Mouse (Mus musculus): ENCODE measurements at regions not wholly inside any gene's neighbourhood (a gene's known extent, or its start where the extent isn't known, plus 50 kb on each side); places are given as distances from the start of the nearest gene placed in this dataset.

- WGBS, result 35% methylated on average over 3 of the region's 3 CpGs
- H3K36me3 ChIP-seq (ENCODE audit: control insufficient read depth, insufficient read depth, low read length), result no peaks in the 10 kb centered on the region
- peak; percentile 84 for DNase-seq
- H3K27ac ChIP-seq (ENCODE audit: insufficient read depth, low read depth, low read length), result no peak overlapping the region
- no peaks in the 10 kb centered on the region for H3K27me3 ChIP-seq (replicated peaks; ENCODE audit: control insufficient read depth, insufficient read depth, low read length)
- no peak overlapping the region for H3K4me3 ChIP-seq (ENCODE audit: insufficient read depth, low read depth, low read length)
- TF ChIP-seq CTCF (conservative IDR thresholded peaks at IDR 0.05; ENCODE audit: insufficient read depth, insufficient read length, low read depth, low read length) (no peak), POLR2A (IDR thresholded peaks at IDR 0.05; ENCODE audit: low read depth, low read length) (no peak)
- no peaks in the 10 kb centered on the region for H3K4me1 ChIP-seq (ENCODE audit: control insufficient read depth, insufficient read depth, low read length)
These were observed 379.3 kb downstream of the Gm10295 start for GRCm38 (mm10) chr7:70972023-70972400.

- Histone ChIP-seq H3K27ac (ENCODE audit: insufficient read depth, low read depth, low read length) (no peak overlapping the region), H3K27me3 (replicated peaks; ENCODE audit: control insufficient read depth, insufficient read depth, low read length) (no peaks in the 10 kb centered on the region), H3K4me1 (ENCODE audit: control insufficient read depth, insufficient read depth, low read length) (no peaks in the 10 kb centered on the region), H3K4me3 (ENCODE audit: insufficient read depth, low read depth, low read length) (no peak overlapping the region), H3K36me3 (ENCODE audit: control insufficient read depth, insufficient read depth, low read length) (no peaks in the 10 kb centered on the region)
- TF ChIP-seq CTCF (conservative IDR thresholded peaks at IDR 0.05; ENCODE audit: insufficient read depth, insufficient read length, low read depth, low read length) (no peak), POLR2A (IDR thresholded peaks at IDR 0.05; ENCODE audit: low read depth, low read length) (no peak)
- no peak for DNase-seq
- WGBS, result 52% methylated on average over 6 of the region's 6 CpGs
These were observed 379.8 kb downstream of the Gm10295 start for GRCm38 (mm10) chr7:70971323-70972022.

GRCm38 (mm10) chr7:70952318-70952959, 398.8 kb downstream of the Gm10295 start:
- Histone ChIP-seq H3K36me3 (ENCODE audit: control insufficient read depth, insufficient read depth, low read length) (no peaks in the 10 kb centered on the region), H3K27me3 (replicated peaks; ENCODE audit: control insufficient read depth, insufficient read depth, low read length) (no peaks in the 10 kb centered on the region), H3K4me1 (ENCODE audit: control insufficient read depth, insufficient read depth, low read length) (no peaks in the 10 kb centered on the region), H3K27ac (ENCODE audit: insufficient read depth, low read depth, low read length) (no peak overlapping the region), H3K4me3 (ENCODE audit: insufficient read depth, low read depth, low read length) (no peak overlapping the region)
- 74% methylated on average over 4 of the region's 4 CpGs for WGBS
- DNase-seq, result peak; percentile 15
- no peak for TF ChIP-seq CTCF (conservative IDR thresholded peaks at IDR 0.05; ENCODE audit: insufficient read depth, insufficient read length, low read depth, low read length)
- no peak for TF ChIP-seq POLR2A (IDR thresholded peaks at IDR 0.05; ENCODE audit: low read depth, low read length)

GRCm38 (mm10) chr7:70948281-70948680, 403.0 kb downstream of the Gm10295 start:
- no peak for DNase-seq
- Histone ChIP-seq H3K27me3 (replicated peaks; ENCODE audit: control insufficient read depth, insufficient read depth, low read length) (no peaks in the 10 kb centered on the region), H3K27ac (ENCODE audit: insufficient read depth, low read depth, low read length) (no peak overlapping the region), H3K36me3 (ENCODE audit: control insufficient read depth, insufficient read depth, low read length) (no peaks in the 10 kb centered on the region), H3K4me1 (ENCODE audit: control insufficient read depth, insufficient read depth, low read length) (no peaks in the 10 kb centered on the region), H3K4me3 (ENCODE audit: insufficient read depth, low read depth, low read length) (no peak overlapping the region)
- 71% methylated on average over 5 of the region's 5 CpGs for WGBS
- no peak for TF ChIP-seq POLR2A (IDR thresholded peaks at IDR 0.05; ENCODE audit: low read depth, low read length)
- no peak for TF ChIP-seq CTCF (conservative IDR thresholded peaks at IDR 0.05; ENCODE audit: insufficient read depth, insufficient read length, low read depth, low read length)

- no peak for TF ChIP-seq POLR2A (IDR thresholded peaks at IDR 0.05; ENCODE audit: low read depth, low read length)
- no peak for TF ChIP-seq CTCF (conservative IDR thresholded peaks at IDR 0.05; ENCODE audit: insufficient read depth, insufficient read length, low read depth, low read length)
- H3K27me3 ChIP-seq (replicated peaks; ENCODE audit: control insufficient read depth, insufficient read depth, low read length), result no peaks in the 10 kb centered on the region
- no peak overlapping the region for H3K27ac ChIP-seq (ENCODE audit: insufficient read depth, low read depth, low read length)
- WGBS, result 66% methylated on average over 2 of the region's 2 CpGs
- DNase-seq, result no peak
- no peaks in the 10 kb centered on the region for H3K36me3 ChIP-seq (ENCODE audit: control insufficient read depth, insufficient read depth, low read length)
- H3K4me1 ChIP-seq (ENCODE audit: control insufficient read depth, insufficient read depth, low read length), result no peaks in the 10 kb centered on the region
- H3K4me3 ChIP-seq (ENCODE audit: insufficient read depth, low read depth, low read length), result no peak overlapping the region
These were observed 405.0 kb downstream of the Gm10295 start for GRCm38 (mm10) chr7:70946260-70946659.

GRCm38 (mm10) chr7:70930911-70931310, 420.4 kb downstream of the Gm10295 start:
- H3K27me3 ChIP-seq (replicated peaks; ENCODE audit: control insufficient read depth, insufficient read depth, low read length), result no peaks in the 10 kb centered on the region
- no peak overlapping the region for H3K27ac ChIP-seq (ENCODE audit: insufficient read depth, low read depth, low read length)
- WGBS, result 42% methylated on average over 6 of the region's 6 CpGs
- no peaks in the 10 kb centered on the region for H3K36me3 ChIP-seq (ENCODE audit: control insufficient read depth, insufficient read depth, low read length)
- peak; percentile 64 for DNase-seq
- H3K4me1 ChIP-seq (ENCODE audit: control insufficient read depth, insufficient read depth, low read length), result no peaks in the 10 kb centered on the region
- no peak for TF ChIP-seq POLR2A (IDR thresholded peaks at IDR 0.05; ENCODE audit: low read depth, low read length)
- peak; percentile 34; the same call in 1 of the 2 replicates for TF ChIP-seq CTCF (conservative IDR thresholded peaks at IDR 0.05; ENCODE audit: insufficient read depth, insufficient read length, low read depth, low read length)
- H3K4me3 ChIP-seq (ENCODE audit: insufficient read depth, low read depth, low read length), result no peak overlapping the region

- H3K27me3 ChIP-seq (replicated peaks; ENCODE audit: control insufficient read depth, insufficient read depth, low read length), result no peaks in the 10 kb centered on the region
- no peaks in the 10 kb centered on the region for H3K36me3 ChIP-seq (ENCODE audit: control insufficient read depth, insufficient read depth, low read length)
- no peaks in the 10 kb centered on the region for H3K4me1 ChIP-seq (ENCODE audit: control insufficient read depth, insufficient read depth, low read length)
- no peak overlapping the region for H3K4me3 ChIP-seq (ENCODE audit: insufficient read depth, low read depth, low read length)
- DNase-seq, result no peak
- 91% methylated on average over 11 of the region's 11 CpGs for WGBS
- no peak overlapping the region for H3K27ac ChIP-seq (ENCODE audit: insufficient read depth, low read depth, low read length)
- TF ChIP-seq CTCF (conservative IDR thresholded peaks at IDR 0.05; ENCODE audit: insufficient read depth, insufficient read length, low read depth, low read length) (no peak), POLR2A (IDR thresholded peaks at IDR 0.05; ENCODE audit: low read depth, low read length) (no peak)
These were observed 421.4 kb downstream of the Gm10295 start for GRCm38 (mm10) chr7:70929935-70930334.

All from kidney, adult 2 months (tissue).